Mouse (Mus musculus) ZHBTc4 (cell line): Measurements from ENCODE around the gene Dock6.
A peak's percentile ranks its signal among the peaks of the same experiment; 100 is the strongest.

Experiments
- DNase-seq: peaks from one replicate; pipeline ENCODE4 v3.0.0-alpha.2; 2011; ENCODE audit warnings: low read depth, low spot score

Dock6 gene

DNA sequence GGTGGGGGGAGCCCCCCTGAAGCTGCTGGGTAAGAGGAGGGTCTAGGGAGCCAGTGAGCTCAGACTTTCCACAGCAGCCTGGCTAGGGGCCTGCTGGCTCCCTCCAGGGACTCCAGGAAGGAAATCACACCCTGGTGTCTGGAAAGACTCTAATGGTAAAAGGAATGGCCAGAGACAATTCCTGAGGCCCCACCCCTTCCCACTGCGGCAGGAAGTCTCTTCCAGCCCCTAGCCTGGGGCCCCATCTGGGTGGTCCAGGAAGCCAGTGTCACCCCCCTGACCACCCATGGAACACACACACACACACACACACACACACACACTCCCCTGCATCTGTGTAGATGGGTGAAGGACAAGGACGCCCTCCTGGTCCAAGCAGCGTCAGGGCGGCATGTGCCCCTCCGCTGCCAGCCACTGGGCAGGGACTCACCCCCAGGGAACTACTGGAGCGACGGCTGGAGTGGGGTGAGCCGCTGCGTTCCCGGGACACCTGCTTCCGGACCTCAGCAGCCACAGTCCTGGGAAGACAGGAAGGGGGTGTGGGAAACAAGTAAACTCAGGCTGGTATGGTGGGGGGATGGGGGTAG, 5.6 kb downstream of the Dock6 start:
- DNase-seq, result peak; percentile 69

DNA sequence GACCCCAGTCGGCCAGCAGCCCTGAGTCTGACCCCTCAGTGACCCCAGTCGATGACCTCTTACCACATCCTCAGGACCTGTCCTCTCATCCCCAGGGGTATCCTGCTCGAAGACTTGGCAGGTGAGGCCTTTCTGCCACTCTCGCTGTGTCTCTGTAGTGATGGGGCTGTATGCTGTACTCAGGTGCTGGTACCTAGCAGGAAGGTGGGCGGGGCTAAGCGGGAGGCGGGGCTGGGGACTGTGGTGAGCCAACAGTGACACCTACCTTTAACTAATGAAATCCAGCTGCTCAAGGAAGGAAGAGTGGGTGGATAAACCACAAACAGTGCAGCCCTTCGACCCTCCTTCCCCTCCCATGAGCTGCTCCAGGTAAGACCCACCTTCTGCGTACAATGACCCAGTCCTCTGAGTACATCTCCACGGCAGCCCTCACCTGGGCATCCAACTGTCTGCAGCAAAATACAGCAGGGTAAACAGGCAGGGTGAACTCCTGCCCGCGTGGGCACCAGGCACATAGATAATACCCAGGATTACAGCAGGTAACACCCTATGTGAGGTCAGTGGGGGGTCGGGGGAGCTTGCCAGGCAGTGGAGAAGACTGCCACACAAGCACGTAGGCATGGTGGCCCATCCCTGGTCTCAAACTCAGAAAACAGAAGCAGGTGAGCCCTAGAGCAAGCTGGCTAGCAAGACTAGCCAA, 6.9 kb downstream of the Dock6 start:
- peak; percentile 70 for DNase-seq

DNA sequence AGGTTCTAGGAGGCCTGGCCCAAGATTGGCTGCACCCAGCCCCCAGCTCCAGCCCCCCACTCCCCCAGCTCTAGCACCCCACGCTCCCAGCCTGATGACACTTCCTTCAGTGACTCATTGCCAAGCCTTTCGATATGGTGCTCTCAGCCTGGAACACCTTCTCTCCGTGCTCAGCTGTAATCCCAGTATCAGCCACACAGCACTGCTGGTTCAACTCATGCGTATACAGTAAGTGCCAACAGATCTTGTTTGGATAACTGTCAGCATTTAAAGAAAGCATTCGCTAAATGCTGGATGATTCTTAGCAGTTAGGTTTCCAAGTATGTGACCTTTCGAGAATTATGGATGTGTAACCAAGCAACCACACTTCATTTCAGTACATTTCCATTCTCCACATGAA, 9.3 kb downstream of the Dock6 start:
- no peak for DNase-seq

DNA sequence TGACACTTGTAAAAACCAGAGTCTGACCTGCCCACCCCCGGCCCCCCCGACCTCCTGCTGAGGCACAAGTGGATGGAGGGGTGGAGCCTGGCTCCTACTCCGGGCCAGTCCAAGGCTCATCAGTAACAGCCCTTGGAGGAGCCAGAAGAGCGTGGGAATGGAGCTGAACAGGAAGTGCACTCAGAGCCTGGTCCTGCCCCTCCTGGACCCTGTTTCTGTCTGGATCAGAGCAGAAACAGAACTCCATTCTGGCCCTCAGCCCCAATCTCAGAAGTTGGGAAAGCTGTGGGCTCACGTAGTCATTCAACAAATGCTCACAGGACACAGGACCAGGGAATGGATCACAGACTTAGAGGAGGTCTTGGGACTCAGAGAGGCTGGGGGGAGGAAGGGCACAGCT, 10.0 kb downstream of the Dock6 start:
- DNase-seq, result no peak

DNA sequence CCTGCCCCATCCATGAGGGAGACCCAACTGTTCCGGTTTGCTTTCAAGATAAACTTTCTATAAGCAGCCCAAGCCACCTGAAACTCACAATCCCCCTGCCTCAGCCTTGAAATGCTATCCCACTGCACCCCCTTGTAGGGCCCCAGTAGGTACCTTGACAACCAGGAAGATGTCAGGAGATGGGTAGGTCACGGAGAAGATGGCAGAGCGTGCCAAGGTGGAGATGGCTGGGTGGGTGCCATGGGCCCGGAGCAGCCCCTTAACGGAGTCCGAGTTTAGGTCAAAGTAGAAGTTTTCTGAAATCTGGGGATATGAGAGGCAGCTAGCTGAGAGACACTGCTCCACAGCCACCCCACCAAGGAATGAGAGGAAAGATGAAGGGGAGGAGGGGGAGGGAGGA, 11.1 kb downstream of the Dock6 start:
- DNase-seq, result no peak

- peak; percentile 70 for DNase-seq
Measured at GRCm38 (mm10) chr9:21840115-21840787, 12.2 kb downstream of the Dock6 start.

GRCm38 (mm10) chr9:21837690-21838089, 14.7 kb downstream of the Dock6 start:
- DNase-seq, result no peak

DNA sequence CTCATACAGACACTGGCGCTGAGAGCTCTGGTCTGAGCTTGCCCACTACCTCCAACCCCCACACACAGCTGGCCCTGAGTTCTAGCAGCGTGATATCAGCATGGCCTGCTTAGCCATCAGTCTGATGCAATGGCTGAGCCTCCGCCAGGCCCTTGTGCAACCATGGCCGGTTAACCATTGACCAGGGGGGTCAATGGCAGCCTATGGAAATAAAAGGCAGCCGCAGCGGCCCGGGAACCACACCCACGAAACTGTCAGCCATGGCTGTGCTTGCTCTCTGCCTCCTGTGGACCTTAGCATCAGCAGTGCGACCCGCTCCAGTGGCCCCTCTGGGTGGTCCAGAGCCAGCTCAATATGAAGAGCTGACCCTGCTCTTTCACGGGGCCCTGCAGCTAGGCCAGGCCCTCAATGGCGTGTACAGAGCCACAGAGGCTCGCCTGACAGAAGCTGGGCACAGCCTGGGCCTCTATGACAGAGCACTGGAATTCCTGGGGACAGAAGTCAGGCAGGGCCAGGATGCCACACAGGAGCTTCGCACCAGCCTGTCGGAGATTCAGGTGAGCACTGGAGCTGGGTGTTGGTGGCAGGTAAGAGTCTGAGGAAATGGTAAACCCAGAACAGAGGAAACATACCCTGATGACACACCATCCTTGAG, 17.1 kb downstream of the Dock6 start, which contains the start of gene Angptl8:
TSS of gene Angptl8 (plus strand) at position 253 of the 655 bp plus-strand sequence.
- DNase-seq, result no peak

DNA sequence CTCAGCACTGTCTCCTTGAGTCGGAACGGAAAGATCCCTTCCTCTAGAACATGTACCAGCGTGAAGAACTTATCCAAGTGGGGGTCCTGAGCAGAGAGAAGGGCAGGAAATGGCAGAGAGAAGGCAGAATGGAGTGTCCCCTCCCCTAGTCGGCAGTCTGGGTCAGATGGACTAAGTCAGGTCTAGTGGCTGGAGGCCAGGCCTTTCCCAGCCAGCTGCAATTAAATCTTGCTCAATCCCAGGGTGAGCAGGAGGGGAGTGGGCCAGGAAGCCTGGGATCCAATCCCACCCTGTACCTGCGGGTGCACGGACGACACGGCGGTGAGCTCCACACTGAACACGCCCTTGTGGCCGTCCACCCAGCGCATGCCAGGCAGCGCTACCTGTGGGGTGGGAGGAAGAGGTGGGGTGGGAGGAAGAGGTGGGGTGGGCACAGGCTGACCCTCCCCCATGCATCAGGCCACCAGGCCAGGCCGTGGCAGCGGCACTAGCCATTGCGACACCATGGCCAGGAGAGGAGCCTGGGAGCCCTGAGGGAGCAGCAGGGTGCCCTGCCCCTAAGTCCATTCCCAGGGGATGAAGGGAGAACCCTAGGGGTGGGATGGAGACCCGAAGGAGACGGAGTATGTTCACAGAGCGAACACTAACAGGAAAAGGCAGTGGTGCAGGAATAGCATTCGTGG, 20.7 kb downstream of the Dock6 start:
- DNase-seq, result no peak

- DNase-seq, result no peak
Measured at GRCm38 (mm10) chr9:21830936-21831335, 21.5 kb downstream of the Dock6 start.

DNA sequence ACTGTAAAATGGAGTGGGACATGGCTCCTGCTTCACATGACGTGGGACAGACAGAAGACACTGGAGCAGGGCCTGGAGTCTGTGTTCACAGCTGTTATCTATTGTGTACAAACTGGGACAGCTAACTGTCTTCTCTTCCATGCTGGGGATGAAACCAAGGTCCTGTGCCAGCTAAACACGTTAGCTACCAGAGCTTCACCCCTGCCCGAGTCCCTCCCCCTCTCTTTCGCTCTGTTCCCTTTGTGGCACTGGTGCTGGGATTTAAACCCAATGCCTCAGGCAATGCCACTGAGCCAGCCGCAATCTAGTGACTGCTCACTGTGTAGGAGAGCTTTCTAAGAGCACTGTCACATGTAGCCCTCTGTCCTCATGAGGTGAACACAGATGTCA, 22.0 kb downstream of the Dock6 start:
- no peak for DNase-seq

DNA sequence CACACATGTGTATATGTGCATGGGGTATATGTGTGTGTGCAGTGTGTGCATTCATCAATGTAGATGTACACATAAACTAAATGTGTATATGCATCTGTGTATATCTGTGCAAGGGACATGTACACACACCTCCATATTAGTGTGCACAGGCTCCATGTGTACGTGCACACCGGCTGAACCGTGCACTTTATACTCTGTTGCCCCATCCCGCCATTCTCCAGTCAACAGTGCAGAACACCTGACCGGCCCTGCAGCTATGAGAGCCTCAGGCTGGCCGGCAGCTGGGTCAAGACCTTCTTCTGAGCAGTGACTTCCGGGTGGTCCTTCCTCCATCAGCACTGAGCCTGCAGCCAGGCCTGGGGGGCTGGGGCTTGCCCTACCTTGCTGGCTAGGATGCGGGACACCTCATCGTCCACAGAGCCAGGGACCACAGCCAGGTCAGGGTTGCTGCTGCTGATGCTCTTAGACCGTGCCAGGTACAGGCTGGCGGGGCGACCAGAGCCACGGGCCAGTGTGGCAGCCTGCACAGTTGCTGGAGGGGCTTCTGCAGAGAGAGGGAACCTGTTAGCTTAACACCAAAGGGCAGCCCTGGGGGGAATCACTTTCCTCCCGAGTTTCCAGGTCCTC, 22.5 kb downstream of the Dock6 start:
- no peak for DNase-seq

GRCm38 (mm10) chr9:21824366-21824765, 28.1 kb downstream of the Dock6 start:
- DNase-seq, result peak; percentile 60

- peak; percentile 70 for DNase-seq
Measured at GRCm38 (mm10) chr9:21823957-21824356, 28.5 kb downstream of the Dock6 start.

GRCm38 (mm10) chr9:21822686-21823085, 29.7 kb downstream of the Dock6 start:
- no peak for DNase-seq

DNA sequence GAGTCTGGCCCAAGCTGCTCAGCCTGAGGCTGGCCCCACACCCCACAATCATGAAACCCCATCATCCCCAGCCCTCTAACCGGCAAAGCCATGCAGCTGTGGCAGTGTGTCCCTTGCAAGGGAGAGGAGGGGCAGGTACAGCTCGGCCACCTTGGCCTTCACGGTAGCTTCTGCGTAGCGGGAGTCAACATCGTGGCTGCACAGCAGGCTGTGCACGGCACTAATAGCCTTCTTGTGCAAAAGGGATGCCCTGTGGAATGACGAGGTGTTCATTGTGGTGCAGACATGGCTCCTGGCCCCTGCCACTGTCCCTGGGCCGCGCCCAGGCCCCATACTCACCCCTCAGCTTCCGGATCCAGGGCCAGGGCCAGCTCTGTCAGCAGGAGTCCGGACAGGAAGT, 32.3 kb downstream of the Dock6 start:
- DNase-seq, result no peak

DNA sequence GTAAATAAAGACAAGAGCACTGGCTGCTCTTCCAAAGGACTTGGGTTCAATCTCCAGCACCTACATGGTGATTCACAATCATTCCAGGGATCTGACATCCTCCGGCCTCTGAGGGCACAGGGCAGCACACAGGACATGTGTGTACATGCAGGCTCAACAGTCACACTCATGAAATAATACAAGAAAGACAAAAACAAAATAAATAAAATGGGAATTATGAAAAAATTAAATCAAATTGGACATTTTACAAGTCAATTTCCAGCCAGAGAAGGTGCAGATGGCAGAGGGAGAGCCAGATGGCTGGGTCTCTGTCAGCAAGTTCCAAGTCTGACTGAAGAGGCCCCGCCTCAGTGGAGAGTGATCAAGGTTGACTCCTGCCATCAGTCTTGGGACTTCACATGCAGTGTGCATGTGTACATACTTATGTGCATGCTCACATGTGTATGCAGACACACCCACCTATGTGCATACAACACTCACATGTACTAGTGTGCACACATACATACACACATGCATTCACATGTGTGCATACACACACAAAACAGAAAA, 33.2 kb downstream of the Dock6 start:
- no peak for DNase-seq

DNA sequence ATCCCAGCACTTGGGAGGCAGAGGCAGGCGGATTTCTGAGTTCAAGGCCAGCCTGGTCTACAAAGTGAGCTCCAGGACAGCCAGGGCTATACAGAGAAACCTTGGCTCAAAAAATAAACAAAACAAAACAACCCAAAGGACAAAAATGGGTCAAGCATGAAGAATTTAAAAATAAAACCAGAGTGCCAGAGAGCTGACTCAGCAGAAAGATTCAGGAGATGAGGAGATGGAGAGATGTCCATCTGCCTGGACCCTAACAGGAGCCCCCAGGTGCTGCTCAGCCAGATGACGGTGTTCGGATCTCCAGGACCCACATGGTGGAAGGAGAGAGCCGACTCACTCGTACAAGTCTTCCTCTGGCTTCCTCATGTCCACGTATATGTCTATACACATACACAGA, 33.9 kb downstream of the Dock6 start:
- no peak for DNase-seq

GRCm38 (mm10) chr9:21818125-21818524, 34.3 kb downstream of the Dock6 start:
- DNase-seq, result peak; percentile 37

GRCm38 (mm10) chr9:21816716-21817305, 35.6 kb downstream of the Dock6 start:
- DNase-seq, result no peak

DNA sequence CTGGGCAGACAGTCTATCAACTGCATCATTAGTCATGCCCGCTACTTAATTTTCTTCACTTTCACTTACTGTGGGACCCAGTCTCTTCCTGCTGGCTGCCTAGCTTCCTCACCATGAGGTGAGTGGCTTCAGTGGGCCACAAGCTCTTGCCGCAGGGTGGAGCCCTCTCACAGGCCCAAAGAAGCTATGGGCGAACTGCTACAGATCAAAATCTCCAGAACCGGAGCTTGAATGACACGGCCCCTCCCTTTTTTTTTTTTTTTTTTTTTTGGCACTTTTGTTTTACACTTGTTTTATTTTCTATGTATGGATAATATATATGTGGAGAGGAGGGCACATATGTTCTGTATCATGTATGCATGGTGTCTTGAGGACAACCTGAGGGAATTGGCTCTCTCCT, 41.3 kb downstream of the Dock6 start:
- peak; percentile 44 for DNase-seq
